Comparison of ENCODE assay signal across 12 mouse cellular contexts in genomic region chr3:51533573-51533972, GRCm38 (mm10).
"Had no signal": no experiment of that assay in that cellular context is flagged by ENCODE, and none has a peak within 500 bp of the region (broad histone marks: within the 10 kb centered on the region; RNA-seq: fewer than 3 reads in every experiment).

No protein-coding gene starts in this region.

- DNase-seq: left cerebral cortex, postnatal 4 days; liver; liver, embryonic 13.5 days; liver, postnatal 0 days; lung, adult 18-20 months; lung, adult 2 months; lung, embryonic 14.5 days; lung, postnatal 10 days; lung, postnatal 14 days; lung, postnatal 36 days; lung, postnatal 4 days; midbrain, embryonic 14.5 days had no signal
